Mouse (Mus musculus) adrenal gland, postnatal 25 days (tissue): ENCODE results near the gene Ero1lb. TPM values are rescaled to one million over a fixed set of nuclear protein-coding genes. Genes with fewer than 3 reads are reported as not detected.
"Not testable (repeated sequence)": the region's sequence is repeated elsewhere in the genome, so short reads cannot be mapped to it uniquely, and the experiment has no call there.

ENCODE experiments used
- DNase-seq: peaks from one replicate; pipeline ENCODE4 v3.0.0; 2021; ENCODE audit warnings: mixed read lengths
- total RNA-seq: library from RNA; stranded (reverse); gene quantifications from 2 replicates; pipeline ENCODE4 v1.2.3, GENCODE M21; 2021

Gene Ero1lb
- total RNA-seq, 1 experiment from 2014 or later, result 22.9 TPM

- peak; percentile 6 for DNase-seq
Measured at GRCm38 (mm10) chr13:12574979-12575536, 9.4 kb downstream of the Ero1lb start.

- no peak for DNase-seq
Measured at GRCm38 (mm10) chr13:12578145-12578544, 12.5 kb downstream of the Ero1lb start.

- peak; percentile 67 for DNase-seq
Measured at GRCm38 (mm10) chr13:12589003-12589402, 23.3 kb downstream of the Ero1lb start.

GRCm38 (mm10) chr13:12597075-12597474 lies 31.4 kb downstream of the Ero1lb start:
- DNase-seq, result not testable (repeated sequence)

GRCm38 (mm10) chr13:12610206-12610605 lies 44.5 kb downstream of the Ero1lb start:
- DNase-seq, result not testable (repeated sequence)

GRCm38 (mm10) chr13:12614026-12614425 lies 48.4 kb downstream of the Ero1lb start:
- not testable (repeated sequence) for DNase-seq

GRCm38 (mm10) chr13:12614591-12614990 lies 48.9 kb downstream of the Ero1lb start:
- not testable (repeated sequence) for DNase-seq

- not testable (repeated sequence) for DNase-seq
Measured at GRCm38 (mm10) chr13:12615014-12615413, 49.3 kb downstream of the Ero1lb start.

GRCm38 (mm10) chr13:12616489-12616888 lies 50.8 kb downstream of the Ero1lb start:
- not testable (repeated sequence) for DNase-seq

- not testable (repeated sequence) for DNase-seq
Measured at GRCm38 (mm10) chr13:12619808-12620207, 54.1 kb downstream of the Ero1lb start.

GRCm38 (mm10) chr13:12626061-12626460 lies 60.4 kb downstream of the Ero1lb start:
- DNase-seq, result not testable (repeated sequence)

GRCm38 (mm10) chr13:12627746-12628145 lies 62.1 kb downstream of the Ero1lb start:
- DNase-seq, result not testable (repeated sequence)

- DNase-seq, result not testable (repeated sequence)
Measured at GRCm38 (mm10) chr13:12628181-12628580, 62.5 kb downstream of the Ero1lb start.

GRCm38 (mm10) chr13:12630252-12630651 lies 64.6 kb downstream of the Ero1lb start:
- DNase-seq, result not testable (repeated sequence)

- not testable (repeated sequence) for DNase-seq
Measured at GRCm38 (mm10) chr13:12634941-12635588, 69.4 kb downstream of the Ero1lb start.

- DNase-seq, result not testable (repeated sequence)
Measured at GRCm38 (mm10) chr13:12642795-12643194, 77.1 kb downstream of the Ero1lb start.

GRCm38 (mm10) chr13:12646676-12647075 lies 81.0 kb downstream of the Ero1lb start:
- DNase-seq, result not testable (repeated sequence)

GRCm38 (mm10) chr13:12650020-12650876 lies 84.6 kb downstream of the Ero1lb start:
- peak; percentile 81 for DNase-seq

- peak; percentile 55 for DNase-seq
Measured at GRCm38 (mm10) chr13:12650877-12651176, 85.2 kb downstream of the Ero1lb start.
